Mouse (Mus musculus): ENCODE measurements around the gene Psmf1.

DNA sequence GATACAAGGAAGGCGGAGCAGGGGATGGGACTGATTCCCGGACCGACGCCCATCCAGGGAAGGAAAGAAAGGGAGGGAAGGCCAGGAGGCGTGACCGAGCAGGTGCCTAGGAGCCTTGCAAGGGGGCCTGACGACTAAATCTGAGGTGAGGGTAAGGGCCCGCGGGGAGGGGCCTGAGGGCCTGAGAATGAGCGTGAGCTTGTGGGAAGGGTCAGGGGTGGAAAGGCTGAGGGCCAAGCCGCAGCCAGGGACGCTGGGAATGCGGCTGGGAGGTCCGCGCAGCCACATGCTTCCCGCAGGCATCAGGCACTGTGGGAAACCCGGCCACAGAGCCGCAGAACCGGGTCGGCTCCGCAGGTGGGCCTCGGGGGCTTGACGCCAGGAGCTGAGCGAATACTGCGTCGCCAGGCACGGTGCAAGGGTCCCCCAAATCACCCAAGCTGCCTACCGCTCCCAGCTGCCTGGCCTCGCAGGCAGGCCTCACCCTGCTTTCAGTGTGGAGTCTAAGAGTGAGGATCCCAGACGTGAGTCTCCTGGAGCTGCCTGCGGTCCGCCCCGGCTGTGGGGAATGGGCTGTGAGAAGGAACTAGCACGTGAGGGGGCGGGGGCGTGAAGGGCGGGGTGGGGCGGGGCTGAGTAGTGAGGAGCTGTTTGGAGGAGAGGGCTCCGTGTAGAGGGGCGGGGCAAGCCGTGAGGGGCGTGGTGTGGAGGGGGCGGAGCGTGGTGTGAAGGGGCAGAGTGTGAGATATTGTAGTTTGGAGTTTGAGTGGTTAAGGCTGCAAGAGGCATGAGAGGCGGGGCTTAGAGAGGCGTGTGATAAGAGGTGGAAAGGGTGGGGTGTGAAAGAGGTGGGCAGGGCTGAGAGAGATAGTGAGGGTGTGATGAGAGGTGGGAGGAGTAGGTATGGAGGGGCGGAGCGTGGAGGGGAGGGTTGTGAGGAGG is 73.7 kb downstream of the Psmf1 start:
- TF ChIP-seq POLR2AphosphoS2 (IDR thresholded peaks at IDR 0.05; ENCODE audit: low read length) (no peak), RCOR1 (IDR thresholded peaks at IDR 0.05; ENCODE audit: low read depth, low read length) (no peak)

Data from MEL (cell line).